Mouse (Mus musculus) spleen, adult 2 months (tissue): ENCODE measurements around the gene Birc3. TPM values are rescaled to one million over a fixed set of nuclear protein-coding genes. Genes with fewer than 3 reads are reported as not detected.
A peak's percentile ranks its signal among the peaks of the same experiment; 100 is the strongest.

Experiments
- DNase-seq, 2 experiments: peaks; one replicate each; pipeline versions ENCODE4 v3.0.0 to v3.0.0-alpha.2; 2012 to 2021; ENCODE audit warnings: low spot score in 2 of 2, low read depth in 1 of 2
- H3K27ac ChIP-seq: fragments of 200-500 bp; 2 replicates; pipeline ENCODE4 v1.5.1; 2012; ENCODE audit warnings: low read length, inconsistent platforms; ENCODE audit not compliant: insufficient read depth
- H3K27me3 ChIP-seq: fragments of 200-500 bp; 2 replicates; pipeline ENCODE4 v1.6.1; 2012; ENCODE audit warnings: mild to moderate bottlenecking, moderate library complexity, low read length, inconsistent platforms; ENCODE audit not compliant: control insufficient read depth, insufficient read depth
- H3K36me3 ChIP-seq: fragments of 200-500 bp; 2 replicates; pipeline ENCODE4 v1.6.1; 2012; ENCODE audit warnings: mild to moderate bottlenecking, low read length, inconsistent platforms; ENCODE audit not compliant: control insufficient read depth, insufficient read depth
- H3K4me1 ChIP-seq: fragments of 200-500 bp; 2 replicates; pipeline ENCODE4 v1.6.1; 2011; ENCODE audit warnings: inconsistent platforms; ENCODE audit not compliant: control insufficient read depth, insufficient read depth, insufficient read length
- H3K4me3 ChIP-seq: fragments of 200-500 bp; 2 replicates; pipeline ENCODE4 v1.5.1; 2011; ENCODE audit warnings: mild to moderate bottlenecking, inconsistent platforms; ENCODE audit not compliant: insufficient read depth, insufficient read length; ENCODE audit errors: extremely low read depth
- CTCF ChIP-seq: fragments of 200-500 bp; IDR thresholded peaks from 2 replicates; pipeline ENCODE4 v1.5.1; 2011; ENCODE audit warnings: mild to moderate bottlenecking, inconsistent platforms; ENCODE audit not compliant: insufficient read depth, insufficient read length, insufficient replicate concordance; ENCODE audit errors: extremely low read depth
- POLR2A ChIP-seq: fragments of 200-500 bp; IDR thresholded peaks from 2 replicates; pipeline ENCODE4 v1.6.1; 2011; ENCODE audit warnings: low read depth, low read length, inconsistent platforms
- WGBS: fragments of 180-500 bp; shearing (Covaris S2); methylation state at CpG from one replicate; pipeline ENCODE4 v1.1.7; 2018; 5-methylcytosine and 5-hydroxymethylcytosine counted together
- polyA plus RNA-seq: library from polyadenylated mRNA; depleted of rRNA; stranded (reverse); fragments of >200 nt; gene quantifications from 2 replicates; pipeline ENCODE4 v1.2.3, GENCODE M21; 2012

Gene Birc3
- polyA plus RNA-seq, 1 experiment: 45.8 TPM

- Histone ChIP-seq H3K27ac (peak within 1 kb of the TSS; percentile 95), H3K27me3 (no peaks in the 10 kb centered on the region), H3K4me1 (peaks cover 2% of the 10 kb centered on the region; the same call in 1 of the 2 replicates), H3K4me3 (peak within 1 kb of the TSS; percentile 76), H3K36me3 (peaks cover 7% of the 10 kb centered on the region)
- DNase-seq: peak; percentile 92 to 94
- TF ChIP-seq CTCF (no peak), POLR2A (peak; percentile 54)
- under 1% methylated on average over 68 of the region's 68 CpGs for WGBS
These were observed 35.8 kb downstream of the Birc3 start, which contains the start of gene Birc2 for GRCm38 (mm10) chr9:7836905-7837805. TSS of gene Birc2 (minus strand) at chr9:7837064.

- H3K27me3 ChIP-seq: no peaks in the 10 kb centered on the region
- H3K36me3 ChIP-seq: peaks cover 7% of the 10 kb centered on the region
- H3K27ac ChIP-seq: peak overlapping the region; percentile 95
- H3K4me1 ChIP-seq: peaks cover 4% of the 10 kb centered on the region; the same call in 1 of the 2 replicates
- peak overlapping the region; percentile 73 for H3K4me3 ChIP-seq
- under 1% methylated on average over 16 of the region's 16 CpGs for WGBS
- TF ChIP-seq CTCF (no peak), POLR2A (no peak)
- DNase-seq: peak in 1 of 2 experiments; percentile 31
These were observed 36.7 kb downstream of the Birc3 start for GRCm38 (mm10) chr9:7836331-7836730.

GRCm38 (mm10) chr9:7835302-7835701 is 37.7 kb downstream of the Birc3 start:
- H3K4me3 ChIP-seq: no peak overlapping the region; the same call in 1 of the 2 replicates
- no peaks in the 10 kb centered on the region for H3K27me3 ChIP-seq
- H3K27ac ChIP-seq: no peak overlapping the region
- WGBS: 77% methylated on average over 1 of the region's 1 CpGs
- peaks cover 4% of the 10 kb centered on the region; the same call in 1 of the 2 replicates for H3K4me1 ChIP-seq
- TF ChIP-seq POLR2A: no peak
- TF ChIP-seq CTCF: no peak
- peaks cover 7% of the 10 kb centered on the region for H3K36me3 ChIP-seq
- no peak for DNase-seq

DNA sequence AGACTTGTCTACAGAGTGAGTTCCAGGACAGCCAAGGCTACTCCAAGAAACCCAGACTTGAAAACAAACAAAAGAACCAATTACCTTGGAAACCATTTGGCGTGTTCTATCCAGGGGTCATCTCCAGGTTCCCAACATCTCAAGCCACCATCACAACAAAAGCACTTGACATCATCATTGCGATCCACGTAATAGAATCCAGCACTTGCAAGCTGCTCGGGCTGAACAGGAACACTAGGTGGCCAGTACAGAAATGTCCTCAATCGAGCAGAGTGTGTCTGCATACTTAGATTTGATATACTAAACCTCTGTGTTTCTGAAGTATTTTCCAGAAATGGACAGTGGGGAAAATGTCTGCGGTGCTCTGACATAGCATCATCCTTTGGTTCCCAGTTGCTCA is 39.6 kb downstream of the Birc3 start:
- no peak for DNase-seq
- Histone ChIP-seq H3K27me3 (no peaks in the 10 kb centered on the region), H3K27ac (0 out of 2 replicates have a peak overlapping the region, but pooled peaks have one; percentile 14), H3K4me1 (peaks cover 13% of the 10 kb centered on the region; the same call in 1 of the 2 replicates), H3K4me3 (no peak overlapping the region), H3K36me3 (peaks cover 7% of the 10 kb centered on the region)
- TF ChIP-seq POLR2A (no peak), CTCF (no peak)
- WGBS: 84% methylated on average over 6 of the region's 6 CpGs

DNA sequence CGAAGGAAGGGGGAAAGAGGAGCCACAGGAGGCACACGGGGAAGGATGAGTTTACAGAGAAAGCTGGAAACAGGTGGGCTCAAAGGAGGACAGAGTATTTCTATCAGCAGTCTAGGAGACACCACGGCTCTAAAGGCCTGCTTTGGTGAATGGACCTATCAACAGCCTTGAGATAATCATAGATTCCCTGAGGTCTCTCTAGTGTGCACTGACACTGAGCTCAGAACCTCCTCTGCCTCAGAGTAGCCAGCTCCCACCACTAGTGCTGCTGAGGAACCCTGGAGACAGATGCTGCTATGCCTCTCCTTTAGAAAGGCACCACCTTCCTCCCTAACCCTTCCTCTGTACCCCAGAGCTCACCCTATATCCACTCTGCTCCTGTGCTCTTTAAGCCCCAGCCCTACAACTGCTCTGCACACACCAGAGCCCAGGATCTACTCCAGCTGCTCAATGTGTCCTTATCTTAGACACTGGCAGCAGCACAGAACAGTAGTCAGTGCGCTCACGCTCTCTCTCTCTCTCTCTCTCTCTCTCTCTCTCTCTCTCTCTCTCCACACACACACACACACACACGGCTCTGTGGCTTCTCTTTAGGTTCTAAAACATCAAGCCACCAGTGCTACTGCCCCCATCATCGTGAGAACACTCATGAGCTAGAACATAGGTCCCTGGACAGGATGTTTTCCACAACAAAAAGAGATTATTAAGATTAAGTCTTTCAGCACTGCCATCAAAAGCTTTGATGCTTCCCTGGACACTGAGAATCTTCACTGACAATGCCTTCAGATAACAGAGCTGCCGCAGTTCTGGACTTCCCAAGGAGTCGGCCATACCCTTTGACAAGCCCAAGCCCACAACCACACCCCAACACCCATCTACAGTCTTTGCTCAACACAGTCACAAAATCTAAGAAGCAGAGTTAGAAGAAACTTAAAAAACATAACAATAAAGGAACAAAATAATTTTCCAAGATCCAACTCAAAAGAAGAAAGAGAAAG is 43.2 kb downstream of the Birc3 start:
- TF ChIP-seq POLR2A (no peak), CTCF (no peak)
- peaks cover 12% of the 10 kb centered on the region for H3K36me3 ChIP-seq
- peak overlapping the region; percentile 73 for H3K27ac ChIP-seq
- 62% methylated on average over 9 of the region's 9 CpGs for WGBS
- 0 out of 2 replicates have a peak overlapping the region, but pooled peaks have one; percentile 6 for H3K4me3 ChIP-seq
- no peaks in the 10 kb centered on the region for H3K27me3 ChIP-seq
- peaks cover 15% of the 10 kb centered on the region; the same call in 1 of the 2 replicates for H3K4me1 ChIP-seq
- no peak for DNase-seq

- H3K4me3 ChIP-seq: no peak overlapping the region
- WGBS: 79% methylated on average over 4 of the region's 4 CpGs
- peaks cover 8% of the 10 kb centered on the region for H3K36me3 ChIP-seq
- TF ChIP-seq CTCF (no peak), POLR2A (no peak)
- peak overlapping the region; percentile 27; the same call in 1 of the 2 replicates for H3K27ac ChIP-seq
- H3K4me1 ChIP-seq: peaks cover 15% of the 10 kb centered on the region; the same call in 1 of the 2 replicates
- H3K27me3 ChIP-seq: no peaks in the 10 kb centered on the region
- DNase-seq: no peak
These were observed 44.3 kb downstream of the Birc3 start for GRCm38 (mm10) chr9:7828706-7829105.
